Mouse (Mus musculus) liver, embryonic 16.5 days (tissue): ENCODE data around the gene Cnih2. TPM values are rescaled to one million over a fixed set of nuclear protein-coding genes. Genes with fewer than 3 reads are reported as not detected.

ENCODE experiments used
- ATAC-seq: fragments of 200-750 bp; cut with Nextera tagmentation; 2 replicates; pipeline ENCODE4 v1.8.0; 2017; ENCODE audit warnings: low read depth, mild to moderate bottlenecking, moderate number of reproducible peaks, moderate library complexity
- H3K27ac ChIP-seq: fragments of 300-500 bp; sonication (generic); 2 replicates; pipeline ENCODE4 v1.5.1; 2014; ENCODE audit warnings: mild to moderate bottlenecking, low read length
- H3K27me3 ChIP-seq: fragments of 300-500 bp; sonication (generic); 2 replicates; pipeline ENCODE4 v1.6.1; 2014; ENCODE audit warnings: low read depth, low read length, mixed read lengths; ENCODE audit not compliant: control insufficient read depth, insufficient read depth
- H3K36me3 ChIP-seq: fragments of 300-500 bp; sonication (generic); 2 replicates; pipeline ENCODE4 v1.6.1; 2014; ENCODE audit warnings: mild to moderate bottlenecking; ENCODE audit not compliant: control insufficient read depth, insufficient read depth
- H3K4me1 ChIP-seq: fragments of 300-500 bp; sonication (generic); 2 replicates; pipeline ENCODE4 v1.6.1; 2014; ENCODE audit warnings: low read depth, low read length, mixed read lengths; ENCODE audit not compliant: control insufficient read depth
- H3K4me2 ChIP-seq: fragments of 300-500 bp; sonication (generic); 2 replicates; pipeline ENCODE4 v1.6.1; 2014; ENCODE audit warnings: low read depth, low read length, mixed read lengths
- H3K4me3 ChIP-seq: fragments of 300-500 bp; sonication (generic); 2 replicates; pipeline ENCODE4 v1.5.1; 2014; ENCODE audit warnings: low read depth, mild to moderate bottlenecking, low read length
- H3K9ac ChIP-seq: fragments of 300-500 bp; sonication (generic); 2 replicates; pipeline ENCODE4 v1.6.1; 2014; ENCODE audit warnings: low read depth, low read length
- H3K9me3 ChIP-seq: fragments of 300-500 bp; sonication (generic); replicated peaks from 2 replicates; pipeline ENCODE4 v1.6.1; 2016; ENCODE audit warnings: low read length; ENCODE audit not compliant: control insufficient read depth
- WGBS: fragments of 180-500 bp; shearing (Covaris S2); extraction: QIAGEN DNeasy Blood & Tissue Kit; methylation state at CpG from one replicate; pipeline ENCODE4 v1.1.7; 2014; ENCODE audit not compliant: insufficient replicate concordance; 5-methylcytosine and 5-hydroxymethylcytosine counted together
- polyA plus RNA-seq: library from polyadenylated mRNA; unstranded; fragments of >200 nt; fragmentation: Nextera tagmentation; extraction: Ambion mirVana; gene quantifications from 2 replicates; pipeline ENCODE4 v1.2.1, GENCODE M21; 2015

Cnih2 gene
- polyA plus RNA-seq, 1 experiment from 2014 or later, result 0.40 TPM

DNA sequence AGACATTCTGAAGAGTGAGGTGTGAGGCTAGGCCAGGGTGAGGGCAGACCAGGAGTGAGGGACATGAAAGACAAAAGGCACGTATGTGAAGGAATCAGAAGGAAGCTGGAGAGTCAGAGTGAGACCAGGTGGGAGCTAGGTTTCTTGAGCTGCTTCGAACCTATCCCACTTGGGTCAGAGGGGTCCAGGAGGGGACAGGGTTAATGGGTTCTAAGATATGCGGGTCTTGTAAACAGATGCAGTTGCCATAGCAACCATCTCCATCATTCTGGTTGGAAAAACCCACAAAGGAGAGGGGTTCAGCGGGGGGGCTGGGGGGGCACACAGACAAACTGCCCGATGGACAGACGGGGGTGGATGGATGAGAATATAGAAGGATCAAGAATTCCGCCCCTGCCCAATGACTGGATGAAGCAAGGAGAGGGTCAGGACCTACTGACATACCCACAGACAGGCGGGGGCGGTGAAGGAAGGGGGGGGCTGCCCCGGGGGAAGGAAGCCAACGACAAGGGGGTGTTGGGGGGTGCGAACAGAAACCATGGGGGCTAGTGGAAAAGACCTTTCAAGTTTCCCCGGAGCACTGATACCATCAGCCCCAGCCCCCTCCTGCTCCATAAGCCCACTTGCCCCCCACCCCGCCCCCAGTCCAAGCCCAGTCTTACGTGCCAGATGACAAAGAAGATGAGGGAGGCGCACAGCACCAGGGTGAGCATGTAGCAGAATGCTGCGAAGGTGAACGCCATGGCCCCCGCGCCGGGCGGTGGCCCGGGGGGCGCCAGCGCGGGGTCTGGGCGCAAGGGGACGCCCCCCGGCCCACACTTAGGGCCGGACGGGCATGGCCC, 579 bp downstream of the Cnih2 start:
- no peaks in the 10 kb centered on the region for H3K9me3 ChIP-seq
- H3K4me3 ChIP-seq, result peak overlapping the region; percentile 46
- H3K9ac ChIP-seq, result peak overlapping the region; percentile 36; the same call in 1 of the 2 replicates
- H3K27ac ChIP-seq, result no peak overlapping the region
- H3K4me2 ChIP-seq, result peak overlapping the region; percentile 78
- WGBS, result 8% methylated on average over 28 of the region's 31 CpGs
- H3K36me3 ChIP-seq, result no peaks in the 10 kb centered on the region; the same call in 1 of the 2 replicates
- peaks cover 23% of the 10 kb centered on the region for H3K4me1 ChIP-seq
- H3K27me3 ChIP-seq, result peaks cover 14% of the 10 kb centered on the region
- 0 out of 2 replicates have a peak, but pooled peaks have one; percentile 2 for ATAC-seq

DNA sequence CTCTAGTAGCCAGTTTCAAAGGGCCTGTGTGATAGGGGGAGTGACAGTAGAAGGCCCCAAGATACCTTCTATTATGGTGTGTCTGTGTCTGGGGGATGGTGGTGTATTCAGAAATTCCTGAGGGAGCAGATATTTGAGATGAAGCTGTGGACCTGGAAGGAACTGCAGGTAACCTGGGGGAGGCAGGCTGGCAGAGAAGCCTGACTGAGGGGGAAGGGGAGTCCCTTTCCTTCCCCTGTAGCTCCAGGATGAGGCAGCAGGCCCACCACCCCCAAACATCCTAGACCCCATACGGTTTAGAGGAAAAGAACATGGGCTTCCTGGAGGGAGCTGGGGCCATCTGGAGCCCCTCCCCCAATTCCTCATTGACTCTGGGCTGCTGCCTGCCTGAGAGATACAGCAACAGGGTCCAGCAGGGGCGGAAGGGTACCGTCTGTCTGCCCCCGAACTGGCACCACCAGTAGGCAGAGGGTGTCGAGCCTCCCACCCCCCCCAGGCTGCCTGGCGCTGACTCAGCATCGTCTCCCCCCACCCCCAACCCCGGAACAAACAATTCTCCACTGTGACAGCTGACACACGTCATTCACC, 2.3 kb downstream of the Cnih2 start:
- Histone ChIP-seq H3K9ac (no peak overlapping the region), H3K36me3 (no peaks in the 10 kb centered on the region; the same call in 1 of the 2 replicates), H3K4me3 (no peak overlapping the region), H3K4me1 (peaks cover 23% of the 10 kb centered on the region), H3K27ac (no peak overlapping the region), H3K4me2 (no peak overlapping the region), H3K27me3 (peaks cover 14% of the 10 kb centered on the region), H3K9me3 (no peaks in the 10 kb centered on the region)
- WGBS, result 5% methylated on average over 9 of the region's 9 CpGs
- ATAC-seq, result no peak

DNA sequence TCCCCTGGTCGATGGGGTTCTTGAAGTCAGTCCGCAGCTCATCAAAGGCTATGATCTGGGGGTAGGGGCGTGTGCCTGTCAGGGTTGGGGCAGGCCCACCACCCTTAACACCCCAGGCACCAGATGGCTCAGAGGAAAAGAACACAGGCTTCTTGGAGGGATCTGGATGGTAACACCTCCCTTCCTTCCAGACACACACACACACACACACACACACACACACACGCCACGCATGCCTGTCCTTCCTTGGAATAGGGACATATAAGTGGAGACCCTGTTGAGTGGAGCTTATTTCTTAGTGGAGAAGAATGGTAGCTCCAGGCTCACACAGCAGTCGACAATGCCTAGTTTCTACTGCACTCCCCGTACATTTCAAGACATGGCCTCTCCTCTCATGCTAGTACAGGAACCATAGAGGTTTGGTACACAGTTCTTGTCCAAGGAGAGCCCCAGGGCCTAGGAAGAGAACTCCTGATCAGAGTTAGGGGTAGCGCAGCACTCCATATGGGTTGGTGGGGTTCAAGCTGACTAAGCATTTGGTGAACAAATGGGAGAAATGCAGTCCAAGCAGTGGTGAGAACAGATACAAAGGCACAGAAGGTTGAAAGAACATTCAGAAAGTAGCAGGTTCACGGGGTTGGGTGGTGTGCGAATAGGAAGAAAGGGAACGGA, 3.4 kb downstream of the Cnih2 start:
- no peaks in the 10 kb centered on the region; the same call in 1 of the 2 replicates for H3K36me3 ChIP-seq
- peaks cover 23% of the 10 kb centered on the region for H3K4me1 ChIP-seq
- H3K9me3 ChIP-seq, result no peaks in the 10 kb centered on the region
- no peak overlapping the region for H3K27ac ChIP-seq
- no peak overlapping the region for H3K4me3 ChIP-seq
- WGBS, result 42% methylated on average over 11 of the region's 11 CpGs
- peaks cover 14% of the 10 kb centered on the region for H3K27me3 ChIP-seq
- H3K4me2 ChIP-seq, result no peak overlapping the region
- H3K9ac ChIP-seq, result no peak overlapping the region
- ATAC-seq, result no peak

DNA sequence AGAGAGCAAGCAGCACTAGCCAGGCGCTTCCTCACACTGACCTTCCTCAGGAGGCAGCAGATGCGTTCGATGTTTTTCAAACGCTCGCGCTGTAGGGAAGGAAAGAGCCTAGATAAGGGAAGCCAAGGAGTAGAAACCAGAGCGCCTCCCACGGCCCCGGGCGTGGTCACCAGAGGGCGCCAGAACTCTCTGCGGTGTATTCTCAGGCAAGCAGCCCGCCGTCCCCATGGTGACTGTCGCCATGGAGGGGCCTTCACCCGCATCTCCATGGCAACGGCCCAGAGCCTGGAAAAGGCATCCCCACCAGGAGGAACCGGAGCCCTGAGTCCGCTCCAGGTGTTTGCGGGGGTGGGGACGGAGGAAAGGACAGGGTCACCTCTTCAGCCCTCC, 4.1 kb downstream of the Cnih2 start:
- WGBS, result 0% methylated on average over 21 of the region's 21 CpGs
- H3K4me3 ChIP-seq, result no peak overlapping the region
- ATAC-seq, result peak; percentile 61
- H3K9ac ChIP-seq, result no peak overlapping the region
- no peaks in the 10 kb centered on the region; the same call in 1 of the 2 replicates for H3K36me3 ChIP-seq
- peaks cover 14% of the 10 kb centered on the region for H3K27me3 ChIP-seq
- no peak overlapping the region for H3K27ac ChIP-seq
- H3K4me2 ChIP-seq, result no peak overlapping the region
- no peaks in the 10 kb centered on the region for H3K9me3 ChIP-seq
- peaks cover 26% of the 10 kb centered on the region for H3K4me1 ChIP-seq

DNA sequence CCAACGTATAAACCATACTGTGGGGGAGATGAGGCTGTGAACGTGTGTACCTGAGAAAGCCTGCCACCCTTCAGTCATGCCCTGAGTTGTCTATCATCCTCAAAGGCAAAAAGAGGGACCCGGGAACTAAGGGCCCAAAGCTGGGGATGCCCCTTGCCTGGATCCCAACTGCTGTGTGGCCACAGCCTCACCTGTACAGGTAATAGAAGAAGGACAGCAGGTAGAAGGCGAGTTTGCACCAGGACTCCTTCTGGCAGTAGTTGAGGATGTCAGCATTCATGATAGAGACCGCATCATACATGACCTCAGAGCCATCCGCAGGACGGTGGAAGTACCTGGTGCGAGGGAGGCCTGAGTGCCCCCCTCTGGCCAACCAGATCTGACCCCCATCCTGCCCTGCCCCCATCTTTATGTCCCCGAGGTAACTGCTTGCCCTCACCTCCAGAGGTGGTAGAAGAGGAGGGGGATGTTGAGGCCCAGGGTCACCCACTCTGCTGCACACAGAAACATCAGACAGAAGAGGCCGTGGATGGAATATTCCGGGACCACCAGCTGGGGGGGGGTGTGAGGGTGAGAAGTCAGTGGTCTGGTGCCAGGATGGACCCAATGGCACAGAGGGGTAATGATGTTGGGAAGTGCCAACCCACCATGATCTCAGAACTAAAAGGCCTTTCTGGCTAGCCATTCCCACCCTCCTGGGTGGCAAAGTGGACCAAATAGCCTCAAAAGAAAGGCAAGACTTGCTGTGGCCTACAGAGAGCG, 4.7 kb downstream of the Cnih2 start:
- Histone ChIP-seq H3K9ac (no peak overlapping the region), H3K36me3 (no peaks in the 10 kb centered on the region; the same call in 1 of the 2 replicates), H3K9me3 (no peaks in the 10 kb centered on the region), H3K4me3 (no peak overlapping the region), H3K4me1 (peaks cover 31% of the 10 kb centered on the region), H3K27me3 (peaks cover 14% of the 10 kb centered on the region), H3K27ac (no peak overlapping the region), H3K4me2 (no peak overlapping the region)
- 61% methylated on average over 12 of the region's 12 CpGs for WGBS
- no peak for ATAC-seq

DNA sequence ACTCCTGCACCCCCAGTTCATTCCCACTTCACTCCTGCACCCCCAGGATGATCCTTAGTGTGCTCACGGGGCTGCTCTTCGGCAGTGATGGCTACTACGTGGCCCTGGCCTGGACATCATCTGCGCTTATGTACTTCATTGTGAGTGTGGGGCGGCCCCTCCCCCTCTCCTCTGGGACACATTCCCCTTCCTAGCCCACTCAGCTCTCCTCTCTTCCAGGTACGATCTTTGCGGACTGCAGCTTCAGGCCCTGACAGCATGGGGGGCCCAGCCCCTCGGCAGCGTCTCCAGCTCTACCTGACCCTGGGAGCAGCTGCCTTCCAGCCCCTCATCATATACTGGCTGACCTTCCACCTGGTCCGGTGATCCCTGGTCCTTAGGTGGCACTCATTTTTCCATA, 6.2 kb downstream of the Cnih2 start:
- H3K4me2 ChIP-seq, result no peak overlapping the region
- peaks cover 9% of the 10 kb centered on the region for H3K27me3 ChIP-seq
- H3K4me1 ChIP-seq, result peaks cover 25% of the 10 kb centered on the region
- no peak overlapping the region for H3K27ac ChIP-seq
- H3K9ac ChIP-seq, result no peak overlapping the region
- H3K4me3 ChIP-seq, result no peak overlapping the region
- H3K36me3 ChIP-seq, result no peaks in the 10 kb centered on the region; the same call in 1 of the 2 replicates
- WGBS, result 70% methylated on average over 10 of the region's 10 CpGs
- ATAC-seq, result no peak
- no peaks in the 10 kb centered on the region for H3K9me3 ChIP-seq

DNA sequence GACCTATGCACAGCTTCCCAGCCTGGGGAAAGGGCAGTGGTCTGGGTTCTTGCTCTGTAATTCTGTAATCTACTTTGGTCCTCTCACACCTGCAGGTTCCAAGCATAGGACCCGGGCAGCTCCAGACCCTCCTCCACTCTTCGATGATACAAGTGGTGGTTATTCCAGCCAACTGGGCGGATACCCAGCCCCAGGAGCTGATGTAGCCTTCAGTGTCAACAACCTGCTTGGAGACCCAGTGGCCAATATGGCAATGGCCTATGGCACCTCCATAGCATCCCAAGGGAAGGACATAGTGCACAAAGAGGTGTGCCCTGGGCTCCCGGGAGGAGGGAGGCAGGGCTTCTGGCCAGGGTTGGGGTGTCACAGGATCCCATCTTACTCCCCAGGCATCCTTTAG, 9.0 kb downstream of the Cnih2 start:
- Histone ChIP-seq H3K9ac (peak overlapping the region; percentile 79), H3K4me3 (peak overlapping the region; percentile 83), H3K27ac (no peak overlapping the region), H3K9me3 (no peaks in the 10 kb centered on the region), H3K27me3 (peaks cover 27% of the 10 kb centered on the region), H3K36me3 (no peaks in the 10 kb centered on the region; the same call in 1 of the 2 replicates), H3K4me2 (peak overlapping the region; percentile 91), H3K4me1 (peaks cover 27% of the 10 kb centered on the region)
- no peak for ATAC-seq
- WGBS, result 84% methylated on average over 4 of the region's 4 CpGs

DNA sequence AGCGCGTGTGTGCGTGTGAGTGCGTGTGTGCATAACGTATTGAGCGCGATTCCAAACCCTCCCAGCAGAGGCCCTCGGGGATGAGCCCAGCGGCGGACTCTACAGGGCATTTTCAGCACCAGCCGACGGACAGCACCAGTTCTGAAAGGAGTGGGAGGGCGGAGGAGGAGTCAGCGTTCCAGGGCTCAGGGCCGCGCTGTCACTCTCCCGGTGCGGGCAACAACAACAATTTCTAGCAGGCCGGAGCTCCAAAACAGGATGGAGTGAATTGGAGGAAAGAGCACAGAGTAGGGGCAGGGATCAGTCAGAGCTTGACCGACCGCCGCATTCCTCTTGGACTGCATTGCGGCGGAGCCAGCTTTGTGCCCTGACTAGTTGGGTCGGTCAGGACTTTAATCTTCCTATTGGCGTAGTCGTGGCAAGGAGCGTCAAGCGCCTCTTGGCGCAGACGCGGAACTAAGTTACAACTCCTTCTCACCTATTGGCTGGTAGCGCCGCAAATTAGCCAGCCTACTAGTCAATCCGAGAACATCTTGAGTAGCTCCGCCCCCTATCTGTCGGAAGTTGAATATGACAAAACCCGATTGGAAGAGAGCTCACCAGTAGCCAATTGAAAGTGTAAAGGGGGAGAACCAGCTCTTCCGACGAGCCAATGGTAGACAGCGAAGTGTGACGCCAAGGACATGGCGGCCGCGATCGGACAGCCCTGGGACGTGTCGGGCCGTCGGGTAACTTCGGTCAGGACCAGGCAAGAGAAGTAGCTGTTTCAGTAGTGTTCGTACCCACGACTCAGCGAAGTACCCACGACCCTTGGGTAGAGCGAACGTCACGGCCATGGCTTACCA, 10.2 kb downstream of the Cnih2 start, which contains the start of gene Yif1a:
Yif1a (plus strand) TSS at position 655 of the 845 bp plus-strand sequence.
- under 1% methylated on average over 58 of the region's 58 CpGs for WGBS
- Histone ChIP-seq H3K4me3 (peak within 1 kb of the TSS; percentile 83), H3K9me3 (no peaks in the 10 kb centered on the region), H3K27ac (peak within 1 kb of the TSS; percentile 92), H3K27me3 (peaks cover 39% of the 10 kb centered on the region), H3K4me1 (peaks cover 21% of the 10 kb centered on the region), H3K4me2 (peak within 1 kb of the TSS; percentile 91), H3K9ac (peak within 1 kb of the TSS; percentile 79), H3K36me3 (no peaks in the 10 kb centered on the region; the same call in 1 of the 2 replicates)
- peak; percentile 88 for ATAC-seq
